Mouse (Mus musculus) spleen, adult 2 months (tissue): ENCODE measurements around the gene Wfdc1. TPM values are rescaled to one million over a fixed set of nuclear protein-coding genes. Genes with fewer than 3 reads are reported as not detected.

ENCODE experiments used
- DNase-seq, 2 experiments: peaks; one replicate each; pipeline versions ENCODE4 v3.0.0 to v3.0.0-alpha.2; 2012 to 2021; ENCODE audit warnings: low spot score in 2 of 2, low read depth in 1 of 2
- H3K27ac ChIP-seq: fragments of 200-500 bp; 2 replicates; pipeline ENCODE4 v1.5.1; 2012; ENCODE audit warnings: low read length, inconsistent platforms; ENCODE audit not compliant: insufficient read depth
- H3K27me3 ChIP-seq: fragments of 200-500 bp; 2 replicates; pipeline ENCODE4 v1.6.1; 2012; ENCODE audit warnings: mild to moderate bottlenecking, moderate library complexity, low read length, inconsistent platforms; ENCODE audit not compliant: control insufficient read depth, insufficient read depth
- H3K36me3 ChIP-seq: fragments of 200-500 bp; 2 replicates; pipeline ENCODE4 v1.6.1; 2012; ENCODE audit warnings: mild to moderate bottlenecking, low read length, inconsistent platforms; ENCODE audit not compliant: control insufficient read depth, insufficient read depth
- H3K4me1 ChIP-seq: fragments of 200-500 bp; 2 replicates; pipeline ENCODE4 v1.6.1; 2011; ENCODE audit warnings: inconsistent platforms; ENCODE audit not compliant: control insufficient read depth, insufficient read depth, insufficient read length
- H3K4me3 ChIP-seq: fragments of 200-500 bp; 2 replicates; pipeline ENCODE4 v1.5.1; 2011; ENCODE audit warnings: mild to moderate bottlenecking, inconsistent platforms; ENCODE audit not compliant: insufficient read depth, insufficient read length; ENCODE audit errors: extremely low read depth
- CTCF ChIP-seq: fragments of 200-500 bp; IDR thresholded peaks from 2 replicates; pipeline ENCODE4 v1.5.1; 2011; ENCODE audit warnings: mild to moderate bottlenecking, inconsistent platforms; ENCODE audit not compliant: insufficient read depth, insufficient read length, insufficient replicate concordance; ENCODE audit errors: extremely low read depth
- POLR2A ChIP-seq: fragments of 200-500 bp; IDR thresholded peaks from 2 replicates; pipeline ENCODE4 v1.6.1; 2011; ENCODE audit warnings: low read depth, low read length, inconsistent platforms
- WGBS: fragments of 180-500 bp; shearing (Covaris S2); methylation state at CpG from one replicate; pipeline ENCODE4 v1.1.7; 2018; 5-methylcytosine and 5-hydroxymethylcytosine counted together
- polyA plus RNA-seq: library from polyadenylated mRNA; depleted of rRNA; stranded (reverse); fragments of >200 nt; gene quantifications from 2 replicates; pipeline ENCODE4 v1.2.3, GENCODE M21; 2012

The Wfdc1 gene
- polyA plus RNA-seq, 1 experiment = 5.8 TPM

DNA sequence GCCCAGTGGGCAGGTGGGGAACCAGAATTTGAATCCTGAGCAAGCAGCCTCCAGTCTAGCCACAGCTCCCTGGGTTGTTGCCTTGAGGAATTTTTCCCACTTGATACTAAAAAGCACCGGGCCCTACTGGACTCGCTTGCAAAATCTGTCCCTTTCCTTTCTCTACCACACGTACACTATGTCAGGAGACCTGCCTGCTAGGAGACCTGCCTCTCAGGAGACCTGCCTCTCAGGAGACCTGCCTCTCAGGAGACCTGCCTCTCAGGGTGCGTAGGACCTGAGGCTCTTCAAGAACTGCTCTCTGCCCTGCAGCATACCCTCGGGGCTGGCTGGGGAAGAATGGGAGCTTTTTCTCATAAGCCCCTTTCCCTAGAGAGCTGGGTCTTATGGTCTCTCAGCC lies 47.3 kb downstream of the Wfdc1 start:
- H3K36me3 ChIP-seq = no peaks in the 10 kb centered on the region
- no peak overlapping the region for H3K4me3 ChIP-seq
- H3K27ac ChIP-seq = no peak overlapping the region
- WGBS = 73% methylated on average over 5 of the region's 5 CpGs
- TF ChIP-seq POLR2A = no peak
- TF ChIP-seq CTCF = no peak
- H3K27me3 ChIP-seq = no peaks in the 10 kb centered on the region
- DNase-seq = no peak
- no peaks in the 10 kb centered on the region for H3K4me1 ChIP-seq

DNA sequence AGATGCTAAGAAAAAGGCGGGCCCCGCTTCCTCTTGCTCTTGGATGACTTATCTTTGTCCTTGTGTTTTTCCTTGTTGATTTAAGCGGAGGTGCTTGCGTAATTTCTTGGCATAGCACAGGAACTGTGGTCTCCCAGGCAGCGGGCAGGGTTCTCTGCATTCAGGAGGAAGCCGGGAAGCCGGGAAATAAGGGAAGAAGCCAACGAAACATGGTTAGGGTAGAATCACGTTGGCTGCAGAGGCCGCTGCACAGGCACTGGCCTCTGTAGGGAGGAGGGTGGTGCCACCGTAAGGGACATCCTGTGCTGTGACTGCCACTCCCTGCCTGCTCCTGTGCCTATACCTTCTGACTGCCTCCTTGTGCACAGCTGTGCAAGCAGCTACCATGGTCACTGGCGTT lies 49.1 kb downstream of the Wfdc1 start:
- TF ChIP-seq POLR2A (no peak), CTCF (no peak)
- no peak overlapping the region for H3K4me3 ChIP-seq
- no peaks in the 10 kb centered on the region for H3K27me3 ChIP-seq
- H3K27ac ChIP-seq = no peak overlapping the region; the same call in 1 of the 2 replicates
- no peaks in the 10 kb centered on the region for H3K36me3 ChIP-seq
- WGBS = 52% methylated on average over 12 of the region's 12 CpGs
- H3K4me1 ChIP-seq = no peaks in the 10 kb centered on the region
- DNase-seq = no peak

GRCm38 (mm10) chr8:119716730-119717299 lies 50.6 kb downstream of the Wfdc1 start:
- DNase-seq = no peak
- no peak overlapping the region for H3K4me3 ChIP-seq
- no peaks in the 10 kb centered on the region for H3K4me1 ChIP-seq
- no peaks in the 10 kb centered on the region for H3K36me3 ChIP-seq
- no peaks in the 10 kb centered on the region for H3K27me3 ChIP-seq
- TF ChIP-seq POLR2A (no peak), CTCF (no peak)
- no peak overlapping the region for H3K27ac ChIP-seq

DNA sequence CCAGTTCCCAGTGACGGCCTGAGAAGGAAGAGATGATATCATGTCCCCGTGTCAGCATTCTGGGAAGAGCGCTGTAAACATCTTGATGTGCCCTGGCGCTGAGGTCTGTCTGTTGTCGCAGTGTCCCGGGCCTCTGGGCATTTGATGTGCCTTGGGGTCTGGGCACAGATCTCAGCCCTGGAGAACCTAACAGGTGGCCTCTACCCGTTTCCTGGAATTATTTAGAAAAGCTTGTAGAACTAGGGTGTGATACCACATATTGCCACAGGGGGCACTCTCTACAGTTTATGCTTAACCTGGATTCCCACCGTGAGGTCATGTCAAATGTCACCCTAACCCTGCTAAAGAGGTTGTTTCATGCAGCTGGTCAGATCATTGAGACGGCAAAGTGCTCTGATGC lies 51.6 kb downstream of the Wfdc1 start:
- H3K27ac ChIP-seq = no peak overlapping the region
- no peaks in the 10 kb centered on the region for H3K27me3 ChIP-seq
- peak; percentile 19 to 27 for DNase-seq
- TF ChIP-seq POLR2A (no peak), CTCF (peak; percentile 5; the same call in 1 of the 2 replicates)
- H3K36me3 ChIP-seq = no peaks in the 10 kb centered on the region
- H3K4me3 ChIP-seq = no peak overlapping the region
- WGBS = 61% methylated on average over 9 of the region's 9 CpGs
- H3K4me1 ChIP-seq = no peaks in the 10 kb centered on the region

DNA sequence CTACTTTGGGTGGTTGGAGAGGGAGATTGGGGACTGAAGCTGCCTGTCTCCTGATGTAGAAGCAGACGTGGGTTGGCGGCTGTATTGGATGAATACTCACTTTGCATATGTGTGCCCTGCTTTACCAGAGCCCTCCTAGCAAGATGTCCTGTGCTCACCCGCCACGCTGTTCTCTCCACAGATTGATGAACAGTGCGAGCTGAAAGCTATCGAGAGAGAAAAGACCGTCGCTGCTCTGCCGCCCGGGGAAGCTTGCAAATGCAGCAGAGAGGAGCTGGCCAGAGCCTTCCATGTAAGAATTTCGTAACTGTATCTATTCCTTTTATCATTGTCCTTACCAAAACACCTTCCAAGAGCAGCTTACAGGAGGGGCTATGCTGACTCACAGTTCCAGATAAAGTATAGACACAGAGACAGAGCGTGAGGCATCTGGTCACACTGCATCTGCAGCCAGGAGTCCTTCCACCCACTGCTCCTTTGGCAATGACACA lies 52.9 kb downstream of the Wfdc1 start:
- TF ChIP-seq POLR2A = no peak
- TF ChIP-seq CTCF = no peak

GRCm38 (mm10) chr8:119722348-119722747 lies 56.2 kb downstream of the Wfdc1 start:
- Histone ChIP-seq H3K4me3 (no peak overlapping the region), H3K27ac (no peak overlapping the region), H3K4me1 (no peaks in the 10 kb centered on the region), H3K27me3 (no peaks in the 10 kb centered on the region), H3K36me3 (no peaks in the 10 kb centered on the region)
- 74% methylated on average over 6 of the region's 6 CpGs for WGBS
- no peak for DNase-seq
- TF ChIP-seq POLR2A (no peak), CTCF (no peak)

More for the DNA sequence above, 52.9 kb downstream of the Wfdc1 start:
- Histone ChIP-seq H3K27ac (no peak overlapping the region), H3K4me3 (no peak overlapping the region), H3K4me1 (no peaks in the 10 kb centered on the region), H3K36me3 (no peaks in the 10 kb centered on the region), H3K27me3 (no peaks in the 10 kb centered on the region)
- 83% methylated on average over 12 of the region's 12 CpGs for WGBS
- DNase-seq = no peak

GRCm38 (mm10) chr8:119723676-119724075 lies 57.5 kb downstream of the Wfdc1 start:
- 59% methylated on average over 4 of the region's 4 CpGs for WGBS
- no peak for DNase-seq
- H3K27ac ChIP-seq = no peak overlapping the region
- no peaks in the 10 kb centered on the region for H3K36me3 ChIP-seq
- H3K27me3 ChIP-seq = no peaks in the 10 kb centered on the region
- no peak overlapping the region for H3K4me3 ChIP-seq
- TF ChIP-seq POLR2A (no peak), CTCF (no peak)
- no peaks in the 10 kb centered on the region for H3K4me1 ChIP-seq
